Mouse (Mus musculus): ENCODE data around the gene Mrpl33. TPM values are rescaled to one million over a fixed set of nuclear protein-coding genes. Genes with fewer than 3 reads are reported as not detected.
"Not testable (repeated sequence)": the region's sequence is repeated elsewhere in the genome, so short reads cannot be mapped to it uniquely, and the experiment has no call there.

Gene Mrpl33
- polyA plus RNA-seq, 1 experiment from 2014 or later, result 232 TPM

DNA sequence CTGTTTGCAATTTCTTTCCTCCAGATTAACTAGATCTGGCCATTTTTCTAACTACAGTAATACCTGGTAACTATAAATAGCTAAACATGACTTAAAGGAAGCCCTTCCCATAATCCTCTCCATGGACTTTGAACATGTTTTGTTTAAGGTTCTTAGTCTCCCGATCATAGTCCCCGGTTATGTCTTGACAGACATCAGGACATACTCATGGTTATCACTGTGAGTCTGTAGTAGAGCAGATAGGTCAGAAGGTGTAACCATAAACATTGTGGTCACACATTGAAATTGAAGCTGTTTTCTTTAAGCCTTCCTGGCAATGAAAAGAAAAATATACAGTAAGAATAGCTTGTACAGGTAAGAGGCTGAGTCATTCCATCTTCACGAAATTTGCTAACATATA lies 23.0 kb upstream of the Mrpl33 start:
- H3K9me3 ChIP-seq (replicated peaks), result no peaks in the 10 kb centered on the region
- peaks cover 18% of the 10 kb centered on the region for H3K27me3 ChIP-seq (replicated peaks)
- WGBS (ENCODE audit: insufficient replicate concordance), result 71% methylated on average over 3 of the region's 3 CpGs
- H3K27ac ChIP-seq, result no peak overlapping the region
- no peaks in the 10 kb centered on the region for H3K36me3 ChIP-seq
- H3K9ac ChIP-seq, result no peak overlapping the region
- ATAC-seq, result no peak
- no peak overlapping the region for H3K4me2 ChIP-seq
- H3K4me3 ChIP-seq, result no peak overlapping the region
- H3K4me1 ChIP-seq, result peaks cover 10% of the 10 kb centered on the region; the same call in 1 of the 2 replicates

DNA sequence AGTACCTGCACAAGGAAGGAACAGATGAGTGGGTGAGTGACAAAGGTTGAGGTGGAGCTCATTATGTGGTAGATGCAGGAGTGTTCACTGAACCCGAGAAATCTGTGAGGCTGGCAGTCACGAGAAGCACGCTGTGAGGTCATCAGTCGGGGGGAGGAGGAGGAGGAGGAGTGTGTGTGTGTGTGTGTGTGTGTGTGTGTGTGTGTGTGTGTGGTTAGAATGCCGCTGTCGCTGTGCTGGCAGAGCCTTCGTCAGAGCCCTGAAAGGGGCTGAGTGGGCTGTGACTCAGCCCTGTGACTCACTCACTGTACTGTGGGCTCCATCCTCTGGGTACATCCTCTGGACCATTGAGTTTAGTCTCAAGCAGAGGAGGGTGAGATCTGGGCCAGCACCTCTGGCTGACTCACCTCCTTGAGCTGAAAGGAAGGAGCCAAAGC lies 20.2 kb upstream of the Mrpl33 start:
- H3K4me2 ChIP-seq, result no peak overlapping the region
- H3K4me3 ChIP-seq, result no peak overlapping the region
- H3K27ac ChIP-seq, result no peak overlapping the region
- 64% methylated on average over 7 of the region's 7 CpGs for WGBS (ENCODE audit: insufficient replicate concordance)
- peaks cover 1% of the 10 kb centered on the region; the same call in 1 of the 2 replicates for H3K4me1 ChIP-seq
- no peaks in the 10 kb centered on the region for H3K9me3 ChIP-seq (replicated peaks)
- H3K36me3 ChIP-seq, result no peaks in the 10 kb centered on the region
- no peak for ATAC-seq
- H3K9ac ChIP-seq, result no peak overlapping the region
- peaks cover 8% of the 10 kb centered on the region for H3K27me3 ChIP-seq (replicated peaks)

DNA sequence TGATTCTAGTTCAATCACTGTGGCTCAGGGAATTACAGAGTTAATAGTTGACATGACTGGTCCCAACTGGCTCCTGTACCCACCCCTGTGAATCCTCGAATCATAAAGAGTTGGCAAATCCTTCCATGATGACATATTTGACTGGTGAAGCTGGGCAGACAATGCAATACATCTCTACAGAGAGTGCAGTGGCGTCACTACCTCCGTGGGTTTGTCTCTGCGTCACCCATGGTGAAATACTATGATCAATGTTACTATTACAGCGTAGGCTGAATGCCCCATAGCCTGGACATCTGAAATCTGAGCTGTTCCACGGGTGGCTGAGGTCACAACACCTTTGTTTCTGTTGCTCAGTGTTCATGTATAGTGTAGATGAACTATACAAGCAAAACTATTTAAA lies 15.5 kb upstream of the Mrpl33 start:
- no peak for ATAC-seq
- WGBS (ENCODE audit: insufficient replicate concordance), result 57% methylated on average over 6 of the region's 6 CpGs
- no peak overlapping the region for H3K4me2 ChIP-seq
- no peak overlapping the region for H3K27ac ChIP-seq
- no peaks in the 10 kb centered on the region for H3K9me3 ChIP-seq (replicated peaks)
- no peak overlapping the region for H3K4me3 ChIP-seq
- no peaks in the 10 kb centered on the region for H3K4me1 ChIP-seq
- H3K27me3 ChIP-seq (replicated peaks), result no peaks in the 10 kb centered on the region
- no peaks in the 10 kb centered on the region for H3K36me3 ChIP-seq
- H3K9ac ChIP-seq, result no peak overlapping the region

DNA sequence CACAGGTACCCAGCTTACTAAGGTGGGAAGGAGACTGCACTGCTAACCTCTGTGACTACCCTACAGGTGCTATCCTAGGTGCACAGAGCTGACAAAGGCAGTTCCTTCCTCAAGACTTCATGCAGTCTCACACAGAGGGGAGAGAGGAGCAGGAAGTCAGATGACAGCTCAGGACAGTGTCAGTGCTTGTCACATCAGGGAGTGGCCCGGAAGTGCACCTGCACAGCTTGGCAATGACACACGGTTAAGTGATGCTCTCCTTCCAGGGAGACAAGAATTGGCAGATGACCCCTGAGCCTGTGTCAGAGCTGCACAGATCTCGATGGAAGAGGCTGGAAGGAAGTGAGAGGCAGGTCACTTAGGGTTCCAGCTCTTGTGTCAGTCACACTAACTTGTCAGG lies 14.8 kb upstream of the Mrpl33 start:
- Histone ChIP-seq H3K4me3 (no peak overlapping the region), H3K36me3 (no peaks in the 10 kb centered on the region), H3K27me3 (replicated peaks) (no peaks in the 10 kb centered on the region), H3K4me2 (no peak overlapping the region), H3K27ac (no peak overlapping the region), H3K9ac (no peak overlapping the region), H3K9me3 (replicated peaks) (no peaks in the 10 kb centered on the region), H3K4me1 (no peaks in the 10 kb centered on the region)
- WGBS (ENCODE audit: insufficient replicate concordance), result 38% methylated on average over 3 of the region's 3 CpGs
- no peak for ATAC-seq

DNA sequence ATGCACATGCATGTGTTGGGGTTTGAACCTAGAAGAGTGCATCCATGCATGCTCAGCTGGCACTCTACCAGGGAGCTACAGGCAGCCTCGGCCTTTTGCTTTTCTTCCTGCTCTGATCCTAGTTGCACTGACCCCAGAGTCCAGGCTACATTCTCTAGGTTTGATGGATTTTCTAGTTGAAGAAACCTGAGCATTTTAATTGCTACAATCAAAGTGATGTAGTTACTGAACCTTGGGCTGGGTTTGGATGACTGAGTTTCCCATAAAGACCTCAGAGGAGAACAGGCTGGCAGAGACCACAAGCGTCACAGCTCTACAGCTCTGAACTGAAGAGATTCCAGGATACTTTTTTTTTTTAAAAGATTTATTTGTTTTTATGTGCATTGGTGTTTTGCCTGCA lies 13.5 kb upstream of the Mrpl33 start:
- Histone ChIP-seq H3K4me1 (no peaks in the 10 kb centered on the region), H3K9me3 (replicated peaks) (no peaks in the 10 kb centered on the region), H3K4me3 (no peak overlapping the region), H3K27ac (no peak overlapping the region), H3K4me2 (no peak overlapping the region), H3K36me3 (no peaks in the 10 kb centered on the region), H3K9ac (no peak overlapping the region), H3K27me3 (replicated peaks) (no peaks in the 10 kb centered on the region)
- 82% methylated on average over 2 of the region's 2 CpGs for WGBS (ENCODE audit: insufficient replicate concordance)
- no peak for ATAC-seq

DNA sequence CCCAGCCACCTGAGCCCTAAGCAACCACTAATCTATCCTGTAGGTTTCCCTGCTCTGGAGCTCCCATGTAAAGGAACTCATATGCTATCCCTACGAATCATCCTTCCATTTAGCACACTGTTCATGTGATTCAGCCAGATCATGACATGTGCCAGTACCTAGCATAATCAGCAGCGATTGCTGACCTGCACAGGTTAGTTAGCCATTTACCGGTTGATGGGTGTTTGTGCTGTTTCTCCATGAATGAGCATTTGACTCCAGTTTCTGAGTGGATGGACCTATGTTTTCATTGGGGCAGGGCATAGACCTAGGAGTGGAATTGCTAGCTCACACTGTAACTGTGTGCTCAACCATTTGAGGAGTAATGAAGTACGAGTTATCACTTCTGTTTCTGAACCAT lies 11.2 kb upstream of the Mrpl33 start:
- H3K9ac ChIP-seq, result no peak overlapping the region
- H3K4me2 ChIP-seq, result no peak overlapping the region
- H3K4me1 ChIP-seq, result no peaks in the 10 kb centered on the region
- no peak overlapping the region for H3K27ac ChIP-seq
- H3K4me3 ChIP-seq, result no peak overlapping the region
- ATAC-seq, result no peak
- no peaks in the 10 kb centered on the region for H3K36me3 ChIP-seq
- peaks cover 7% of the 10 kb centered on the region for H3K9me3 ChIP-seq (replicated peaks)
- 66% methylated on average over 4 of the region's 4 CpGs for WGBS (ENCODE audit: insufficient replicate concordance)
- no peaks in the 10 kb centered on the region for H3K27me3 ChIP-seq (replicated peaks)

DNA sequence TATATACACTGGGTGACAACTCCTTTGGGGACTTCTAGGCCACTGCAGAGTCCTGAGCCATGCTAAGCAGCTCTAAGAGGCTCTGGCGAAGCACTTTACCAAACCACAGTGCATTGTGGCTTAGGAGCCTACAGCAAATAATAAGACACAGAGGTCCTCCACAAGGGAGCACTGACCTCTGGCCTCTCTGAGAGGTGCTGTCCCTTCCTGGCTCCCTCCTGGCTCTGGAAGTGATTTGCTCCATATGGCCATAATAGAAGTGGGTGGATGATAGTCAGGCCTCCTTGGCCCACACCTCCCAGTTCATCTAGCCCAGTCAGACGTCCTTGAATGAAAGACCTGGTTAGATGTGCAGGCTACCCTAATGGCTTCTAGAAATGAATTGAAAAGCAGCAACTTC lies 8.7 kb upstream of the Mrpl33 start:
- ATAC-seq, result no peak
- no peaks in the 10 kb centered on the region for H3K4me1 ChIP-seq
- H3K9ac ChIP-seq, result no peak overlapping the region
- WGBS (ENCODE audit: insufficient replicate concordance), result 67% methylated on average over 2 of the region's 2 CpGs
- no peaks in the 10 kb centered on the region for H3K27me3 ChIP-seq (replicated peaks)
- H3K27ac ChIP-seq, result no peak overlapping the region
- no peak overlapping the region for H3K4me2 ChIP-seq
- no peak overlapping the region for H3K4me3 ChIP-seq
- H3K36me3 ChIP-seq, result no peaks in the 10 kb centered on the region
- peaks cover 7% of the 10 kb centered on the region for H3K9me3 ChIP-seq (replicated peaks)

DNA sequence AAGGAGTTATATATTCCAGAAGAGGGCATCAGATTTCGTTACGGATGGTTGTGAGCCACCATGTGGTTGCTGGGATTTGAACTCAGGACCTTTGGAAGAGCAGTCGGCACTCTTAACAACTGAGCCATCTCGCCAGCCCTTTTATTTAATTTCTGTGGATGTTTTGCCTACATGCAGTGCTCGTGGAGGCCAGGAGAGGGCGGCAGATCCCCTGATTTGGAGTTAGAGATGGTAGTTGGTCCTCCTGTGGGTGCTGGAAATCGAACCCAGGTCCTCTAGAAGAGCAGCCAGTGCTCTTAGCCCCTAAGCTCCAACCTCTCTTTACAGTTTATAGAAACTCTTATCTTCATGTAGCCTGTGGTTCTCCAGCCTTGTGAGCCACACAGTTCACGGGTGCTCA lies 8.1 kb upstream of the Mrpl33 start:
- not testable (repeated sequence) for H3K27ac ChIP-seq, H3K9ac ChIP-seq

DNA sequence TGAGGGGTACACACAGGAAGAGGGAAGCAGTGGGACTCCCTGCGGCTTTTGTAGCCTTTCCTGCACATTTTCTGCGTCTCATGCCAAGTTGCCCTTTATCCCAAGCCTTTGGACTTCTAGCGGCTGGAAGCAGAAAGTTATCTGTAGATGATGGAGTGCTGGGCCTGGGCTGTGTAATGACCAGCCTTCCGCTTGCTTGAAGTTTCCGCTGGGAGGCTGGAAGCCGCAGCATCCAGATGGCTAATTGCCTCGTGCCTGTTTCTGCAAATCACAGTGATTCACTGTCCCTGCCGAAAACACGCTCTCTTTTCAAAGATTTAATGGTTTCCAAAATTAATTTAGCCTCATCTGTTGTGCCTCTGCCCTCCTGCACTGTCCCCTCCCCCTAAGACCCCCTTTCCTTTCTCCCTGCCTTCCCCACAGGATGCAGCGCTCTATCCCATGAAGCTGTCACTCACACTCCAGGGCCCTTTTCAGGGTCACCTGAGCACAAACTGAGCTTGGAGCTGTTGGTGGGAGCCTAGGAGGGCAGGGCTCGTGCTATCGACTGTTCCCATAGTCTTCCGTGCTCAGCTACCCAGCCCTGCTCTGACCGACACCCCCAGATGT lies 6.9 kb upstream of the Mrpl33 start:
- H3K27me3 ChIP-seq (replicated peaks), result no peaks in the 10 kb centered on the region
- no peaks in the 10 kb centered on the region for H3K4me1 ChIP-seq
- H3K36me3 ChIP-seq, result no peaks in the 10 kb centered on the region
- no peak overlapping the region for H3K27ac ChIP-seq
- H3K9me3 ChIP-seq (replicated peaks), result peaks cover 7% of the 10 kb centered on the region
- WGBS (ENCODE audit: insufficient replicate concordance), result 75% methylated on average over 14 of the region's 14 CpGs
- no peak overlapping the region for H3K4me2 ChIP-seq
- no peak overlapping the region for H3K9ac ChIP-seq
- H3K4me3 ChIP-seq, result no peak overlapping the region
- no peak for ATAC-seq

More for the DNA sequence above, 8.1 kb upstream of the Mrpl33 start:
- ATAC-seq; H3K4me1 ChIP-seq; H3K9me3 ChIP-seq (replicated peaks); H3K36me3 ChIP-seq; H3K4me3 ChIP-seq; H3K4me2 ChIP-seq; H3K27me3 ChIP-seq (replicated peaks): not testable (repeated sequence)
- 65% methylated on average over 8 of the region's 8 CpGs for WGBS (ENCODE audit: insufficient replicate concordance)

DNA sequence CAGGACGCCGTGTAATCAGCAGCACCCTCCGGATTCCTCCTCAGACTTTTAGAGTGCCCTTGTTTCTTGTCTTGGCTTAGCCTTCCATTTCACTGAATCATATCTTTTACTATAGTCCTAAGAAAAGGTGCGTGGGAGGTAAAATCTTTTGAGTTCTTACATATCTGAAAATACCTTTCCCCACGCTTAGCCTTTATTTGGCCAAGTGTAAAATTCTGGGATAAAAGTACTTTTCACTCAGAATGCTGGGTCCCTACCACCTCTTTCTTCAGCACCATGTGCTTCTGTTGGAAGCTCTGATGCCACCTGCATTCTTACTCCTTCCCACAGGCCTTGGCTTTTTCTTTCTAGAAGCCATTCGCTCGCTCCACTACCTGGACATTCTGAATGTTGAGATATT lies 5.6 kb upstream of the Mrpl33 start:
- H3K9me3 ChIP-seq (replicated peaks), result peaks cover 7% of the 10 kb centered on the region
- ATAC-seq, result no peak
- no peak overlapping the region for H3K4me3 ChIP-seq
- no peak overlapping the region for H3K27ac ChIP-seq
- no peak overlapping the region for H3K4me2 ChIP-seq
- no peak overlapping the region for H3K9ac ChIP-seq
- no peaks in the 10 kb centered on the region for H3K27me3 ChIP-seq (replicated peaks)
- 74% methylated on average over 7 of the region's 7 CpGs for WGBS (ENCODE audit: insufficient replicate concordance)
- H3K36me3 ChIP-seq, result no peaks in the 10 kb centered on the region
- H3K4me1 ChIP-seq, result no peaks in the 10 kb centered on the region

DNA sequence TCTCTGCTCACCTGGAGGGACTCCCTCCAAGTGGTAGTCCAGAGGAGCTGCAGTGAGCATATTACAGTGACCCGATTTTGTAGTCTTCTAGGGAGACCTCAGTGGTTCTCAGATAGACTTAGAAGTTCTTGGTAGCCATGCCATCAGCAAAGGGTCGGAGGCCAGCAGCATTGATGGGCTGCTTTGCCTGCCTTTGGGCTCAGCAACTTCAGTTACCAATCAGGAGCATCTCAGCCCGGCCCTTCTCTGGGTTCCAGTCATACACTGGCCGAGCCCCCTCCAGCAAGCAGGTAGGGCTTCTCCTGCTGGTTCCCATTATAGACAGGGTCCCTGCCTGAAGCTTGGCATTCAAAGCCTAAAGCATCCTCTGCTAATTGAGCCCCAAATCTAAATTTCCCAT lies 867 bp upstream of the Mrpl33 start:
- Histone ChIP-seq H3K27me3 (replicated peaks) (no peaks in the 10 kb centered on the region), H3K36me3 (no peaks in the 10 kb centered on the region), H3K27ac (no peak overlapping the region), H3K9me3 (replicated peaks) (no peaks in the 10 kb centered on the region), H3K9ac (no peak overlapping the region), H3K4me1 (peaks cover 19% of the 10 kb centered on the region), H3K4me2 (peak overlapping the region; percentile 78), H3K4me3 (no peak overlapping the region)
- 58% methylated on average over 4 of the region's 4 CpGs for WGBS (ENCODE audit: insufficient replicate concordance)
- no peak for ATAC-seq

DNA sequence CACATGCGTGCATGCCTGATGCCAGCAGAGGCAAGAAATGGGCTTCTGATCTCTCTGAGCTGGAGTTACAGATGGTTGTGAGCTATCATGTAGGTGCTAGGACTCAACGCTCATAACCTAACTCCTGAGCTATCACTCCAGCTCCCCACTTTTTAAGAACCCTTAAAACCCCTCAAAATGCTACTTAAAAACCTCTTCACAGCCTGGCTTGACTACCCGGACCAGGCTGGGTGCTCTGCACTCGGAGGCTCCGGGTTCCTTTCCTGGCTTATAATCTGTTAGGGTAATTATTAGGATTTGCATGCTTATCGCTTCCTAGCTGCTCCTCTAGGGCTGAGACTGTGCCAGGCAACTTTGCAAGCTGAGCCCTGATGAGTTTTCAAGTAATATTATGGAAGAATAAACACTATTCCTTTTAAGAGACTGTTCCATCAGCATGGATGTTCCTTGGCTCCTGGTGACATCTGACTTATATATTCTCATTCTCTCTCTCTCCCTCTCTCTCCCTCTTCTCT lies 752 bp downstream of the Mrpl33 start:
- Histone ChIP-seq H3K36me3 (no peaks in the 10 kb centered on the region), H3K27ac (no peak overlapping the region), H3K9ac (no peak overlapping the region), H3K4me3 (peak overlapping the region; percentile 51; the same call in 1 of the 2 replicates), H3K4me1 (peaks cover 34% of the 10 kb centered on the region), H3K4me2 (peak overlapping the region; percentile 78), H3K9me3 (replicated peaks) (no peaks in the 10 kb centered on the region), H3K27me3 (replicated peaks) (no peaks in the 10 kb centered on the region)
- WGBS (ENCODE audit: insufficient replicate concordance), result 60% methylated on average over 6 of the region's 6 CpGs
- no peak for ATAC-seq

DNA sequence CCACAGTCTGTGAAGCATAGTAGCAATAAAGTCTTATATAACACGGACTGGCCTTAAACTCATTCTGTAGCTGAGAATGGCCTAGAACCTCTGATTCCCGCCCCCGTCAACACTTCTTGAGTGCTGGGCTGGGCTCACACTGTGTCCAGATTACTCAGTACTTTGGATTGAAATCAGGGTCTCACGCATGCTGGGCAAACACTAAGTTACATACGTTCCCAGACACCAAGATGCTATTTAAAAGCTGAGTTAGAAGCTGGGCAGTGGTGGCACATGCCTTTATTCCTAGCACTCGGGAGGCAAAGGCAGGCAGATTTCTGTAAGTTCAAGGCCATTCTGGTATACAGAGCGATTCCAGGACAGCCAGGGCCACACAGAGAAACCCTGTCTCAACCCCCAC lies 1.4 kb downstream of the Mrpl33 start:
- ATAC-seq, result no peak
- no peak overlapping the region for H3K9ac ChIP-seq
- no peak overlapping the region for H3K4me3 ChIP-seq
- H3K4me1 ChIP-seq, result peaks cover 39% of the 10 kb centered on the region
- H3K9me3 ChIP-seq (replicated peaks), result no peaks in the 10 kb centered on the region
- no peak overlapping the region for H3K4me2 ChIP-seq
- no peaks in the 10 kb centered on the region for H3K27me3 ChIP-seq (replicated peaks)
- WGBS (ENCODE audit: insufficient replicate concordance), result 67% methylated on average over 7 of the region's 7 CpGs
- no peaks in the 10 kb centered on the region for H3K36me3 ChIP-seq
- H3K27ac ChIP-seq, result no peak overlapping the region
